Mouse (Mus musculus) MEL (cell line): ENCODE measurements around the gene Abcb1b. TPM values are rescaled to one million over a fixed set of nuclear protein-coding genes. Genes with fewer than 3 reads are reported as not detected.
"Not testable (repeated sequence)": the region's sequence is repeated elsewhere in the genome, so short reads cannot be mapped to it uniquely, and the experiment has no call there.

Experiments used
- DNase-seq: peaks from one replicate; pipeline ENCODE4 v3.0.0; 2011; ENCODE audit warnings: low read depth, low spot score
- H3K27ac ChIP-seq: 2 replicates; pipeline ENCODE4 v1.5.1; 2012; ENCODE audit warnings: low read depth, mild to moderate bottlenecking, control low read depth, low read length, moderate library complexity; ENCODE audit not compliant: control insufficient read depth
- H3K27me3 ChIP-seq, 2 experiments: fragments of 150-350 bp in 1 of 2; sonication (generic) in 1 of 2; 2 replicates each; pipeline ENCODE4 v1.6.1; 2012; ENCODE audit warnings: low read length in 2 of 2, mild to moderate bottlenecking in 2 of 2, improper control_type of control experiment in 1 of 2, moderate library complexity in 1 of 2; ENCODE audit not compliant: insufficient read depth in 2 of 2, control insufficient read depth in 1 of 2
- H3K36me3 ChIP-seq, 2 experiments: 2 replicates each; pipeline ENCODE4 v1.6.1; 2012 to 2014; ENCODE audit warnings: low read length in 2 of 2, improper control_type of control experiment in 1 of 2, inconsistent platforms in 1 of 2, mild to moderate bottlenecking in 1 of 2; ENCODE audit not compliant: insufficient read depth in 2 of 2, control insufficient read depth in 1 of 2
- H3K4me1 ChIP-seq, 2 experiments: fragments of 150-350 bp in 1 of 2; sonication (generic) in 1 of 2; 2 replicates each; pipeline ENCODE4 v1.6.1; 2012; ENCODE audit warnings: low read length in 2 of 2, improper control_type of control experiment in 1 of 2, mild to moderate bottlenecking in 1 of 2; ENCODE audit not compliant: insufficient read depth in 2 of 2, control insufficient read depth in 1 of 2
- H3K4me3 ChIP-seq, 2 experiments: fragments of 150-350 bp in 1 of 2; sonication (generic) in 1 of 2; 2 replicates each; pipeline ENCODE4 v1.5.1; 2012; ENCODE audit warnings: low read depth in 2 of 2, low read length in 2 of 2, mild to moderate bottlenecking in 2 of 2, moderate library complexity in 2 of 2, control low read depth in 1 of 2, improper control_type of control experiment in 1 of 2; ENCODE audit not compliant: control insufficient read depth in 1 of 2, insufficient read depth in 1 of 2
- H3K79me2 ChIP-seq: 2 replicates; pipeline ENCODE4 v1.6.1; 2012; ENCODE audit warnings: mild to moderate bottlenecking, low read length, moderate library complexity; ENCODE audit not compliant: control insufficient read depth, poor library complexity, insufficient read depth
- H3K9ac ChIP-seq: 2 replicates; pipeline ENCODE4 v1.6.1; 2012; ENCODE audit warnings: low read depth, mild to moderate bottlenecking, control low read depth, low read length, moderate library complexity; ENCODE audit not compliant: control insufficient read depth, poor library complexity, severe bottlenecking
- H3K9me3 ChIP-seq: fragments of 150-350 bp; sonication (generic); replicated peaks from 2 replicates; pipeline ENCODE4 v1.6.1; 2012; ENCODE audit warnings: mild to moderate bottlenecking, low read length, improper control_type of control experiment, moderate library complexity; ENCODE audit not compliant: insufficient read depth
- BHLHE40 ChIP-seq: IDR thresholded peaks from 2 replicates; pipeline ENCODE4 v1.6.1; 2012; ENCODE audit warnings: low read depth, mild to moderate bottlenecking, inconsistent platforms, low read length, improper control_type of control experiment, borderline replicate concordance
- CTCF ChIP-seq, 3 experiments: IDR thresholded peaks in 2 of 3; conservative IDR thresholded peaks in 1 of 3; 2 replicates each; pipeline ENCODE4 v1.5.1; 2011 to 2012; ENCODE audit warnings: low read length in 3 of 3, low read depth in 2 of 3, mild to moderate bottlenecking in 2 of 3, improper control_type of control experiment in 1 of 3, inconsistent platforms in 1 of 3, mixed read lengths in 1 of 3, moderate library complexity in 1 of 3; ENCODE audit not compliant: control insufficient read depth in 1 of 3, insufficient read depth in 1 of 3, poor library complexity in 1 of 3, severe bottlenecking in 1 of 3
- E2F4 ChIP-seq: IDR thresholded peaks from 2 replicates; pipeline ENCODE4 v1.6.1; 2011; ENCODE audit warnings: low read depth, low read length, improper control_type of control experiment, borderline replicate concordance
- ELF1 ChIP-seq: IDR thresholded peaks from 2 replicates; pipeline ENCODE4 v1.6.1; 2014; ENCODE audit warnings: low read depth, mild to moderate bottlenecking, inconsistent platforms, low read length, improper control_type of control experiment, moderate library complexity
- ETS1 ChIP-seq: IDR thresholded peaks from 2 replicates; pipeline ENCODE4 v1.6.1; 2012; ENCODE audit warnings: low read depth, mild to moderate bottlenecking, inconsistent platforms, low read length, improper control_type of control experiment, moderate library complexity
- GATA1 ChIP-seq: IDR thresholded peaks from 2 replicates; pipeline ENCODE4 v1.6.1; 2011; ENCODE audit warnings: low read depth, low read length, improper control_type of control experiment
- HCFC1 ChIP-seq: IDR thresholded peaks from 2 replicates; pipeline ENCODE4 v1.6.1; 2012; ENCODE audit warnings: low read depth, mild to moderate bottlenecking, inconsistent platforms, low read length, improper control_type of control experiment, moderate library complexity
- MYC ChIP-seq: IDR thresholded peaks from 2 replicates; pipeline ENCODE4 v1.6.1; 2011; ENCODE audit warnings: low read depth, mild to moderate bottlenecking, low read length, improper control_type of control experiment, moderate library complexity
- RAD21 ChIP-seq: IDR thresholded peaks from 2 replicates; pipeline ENCODE4 v1.6.1; 2011; ENCODE audit warnings: mild to moderate bottlenecking, low read depth, low read length, improper control_type of control experiment
- RCOR1 ChIP-seq: IDR thresholded peaks from 2 replicates; pipeline ENCODE4 v1.6.1; 2012; ENCODE audit warnings: low read depth, mild to moderate bottlenecking, inconsistent platforms, low read length, improper control_type of control experiment
- SIN3A ChIP-seq: IDR thresholded peaks from 2 replicates; pipeline ENCODE4 v1.6.1; 2012; ENCODE audit warnings: low read length, improper control_type of control experiment, inconsistent platforms
- SMC3 ChIP-seq: IDR thresholded peaks from 2 replicates; pipeline ENCODE4 v1.6.1; 2011; ENCODE audit warnings: low read depth, low read length, improper control_type of control experiment
- TCF12 ChIP-seq: IDR thresholded peaks from 2 replicates; pipeline ENCODE4 v1.6.1; 2014; ENCODE audit warnings: low read depth, mild to moderate bottlenecking, inconsistent platforms, low read length, improper control_type of control experiment, moderate library complexity
- UBTF ChIP-seq: IDR thresholded peaks from 2 replicates; pipeline ENCODE4 v1.6.1; 2012; ENCODE audit warnings: low read depth, mild to moderate bottlenecking, inconsistent platforms, low read length, improper control_type of control experiment, moderate library complexity, borderline replicate concordance; ENCODE audit not compliant: insufficient read depth
- USF1 ChIP-seq: IDR thresholded peaks from 2 replicates; pipeline ENCODE4 v1.6.1; 2014; ENCODE audit warnings: low read depth, mild to moderate bottlenecking, inconsistent platforms, low read length, improper control_type of control experiment, moderate library complexity
- ZC3H11A ChIP-seq: IDR thresholded peaks from 2 replicates; pipeline ENCODE4 v1.6.1; 2012; ENCODE audit warnings: low read depth, mild to moderate bottlenecking, inconsistent platforms, low read length, improper control_type of control experiment
- ZNF384 ChIP-seq: IDR thresholded peaks from 2 replicates; pipeline ENCODE4 v1.6.1; 2012; ENCODE audit warnings: low read depth, mild to moderate bottlenecking, inconsistent platforms, low read length, improper control_type of control experiment
- polyA plus RNA-seq, 2 experiments: library from polyadenylated mRNA; stranded (reverse) in 1 of 2; unstranded in 1 of 2; fragments of >175 nt in 1 of 2; fragments of >200 nt in 1 of 2; gene quantifications; 2 replicates each; pipeline versions ENCODE4 v1.2.1 to v1.2.4; 2012; ENCODE audit warnings: low replicate concordance in 2 of 2, low read depth in 1 of 2; ENCODE audit not compliant: insufficient read length in 2 of 2, insufficient read depth in 1 of 2, missing spikeins in 1 of 2
- total RNA-seq: library from RNA; depleted of rRNA; stranded (reverse); fragments of 300-350 nt; gene quantifications from 2 replicates; pipeline ENCODE4 v1.2.3, GENCODE M21; 2012

Abcb1b gene
- total and polyA plus RNA-seq, 3 experiments, result not detected

DNA sequence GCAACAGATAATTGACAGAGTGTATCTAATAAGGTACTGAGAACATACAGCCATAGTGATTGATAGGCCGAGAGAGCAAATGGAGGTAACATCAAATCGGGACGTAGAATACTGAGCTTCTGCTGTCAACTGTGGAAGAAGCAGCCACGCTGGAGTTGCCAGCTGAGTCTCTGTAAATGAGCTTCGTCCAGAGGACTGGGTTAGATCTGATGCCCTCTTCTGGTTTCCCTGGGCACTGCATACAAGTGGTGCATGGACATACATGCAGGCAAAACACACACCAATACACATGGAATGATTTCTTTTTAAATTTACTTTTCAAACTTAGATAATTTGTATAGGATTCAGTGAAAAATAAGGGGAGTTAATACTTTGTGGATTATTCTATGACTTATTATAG, 42.9 kb downstream of the Abcb1b start:
- Histone ChIP-seq H3K27ac (no peak overlapping the region), H3K4me1 (no peaks in the 10 kb centered on the region), H3K9ac (no peak overlapping the region), H3K4me3 (no peak overlapping the region), H3K27me3 (peaks cover 2 to 10% of the 10 kb centered on the region in 2 experiments; a peak in 2 of 4 replicates), H3K36me3 (no peaks in the 10 kb centered on the region), H3K9me3 (no peaks in the 10 kb centered on the region), H3K79me2 (no peaks in the 10 kb centered on the region)
- peak; percentile 71 for DNase-seq
- peak; percentile 61 to 64 (median 63) for TF ChIP-seq CTCF (IDR thresholded peaks at IDR 0.05 in 2 of 3, conservative IDR thresholded peaks at IDR 0.05 in 1 of 3; ENCODE audit: control insufficient read depth in 1 of 3, insufficient read depth in 1 of 3, low read depth in 2 of 3, low read length in 3 of 3, poor library complexity in 1 of 3, severe bottlenecking in 1 of 3)
- TF ChIP-seq SMC3, result peak; percentile 71
- no peak for TF ChIP-seq ETS1
- peak; percentile 39 for TF ChIP-seq RAD21

DNA sequence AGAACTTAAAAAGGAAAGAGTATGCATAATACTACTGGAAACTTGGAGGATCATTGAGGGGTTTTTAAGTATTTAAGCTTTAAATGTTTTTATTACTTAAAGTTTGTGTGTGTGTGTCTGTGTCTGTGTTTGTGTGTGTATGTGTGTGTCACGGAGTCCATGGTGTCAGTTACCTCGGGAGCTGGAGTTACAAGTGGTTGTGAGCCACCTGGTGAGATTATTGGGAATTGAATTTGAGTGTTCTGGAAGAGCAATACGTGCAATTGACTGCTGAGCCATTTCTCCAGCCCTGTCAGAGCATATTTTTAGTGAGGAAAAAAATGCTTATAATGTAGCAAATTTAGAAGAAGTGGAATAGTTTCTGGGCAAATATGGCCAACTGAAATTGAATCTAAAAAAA, 44.9 kb downstream of the Abcb1b start:
- no peak overlapping the region for H3K27ac ChIP-seq
- no peaks in the 10 kb centered on the region for H3K79me2 ChIP-seq
- H3K36me3 ChIP-seq, result no peaks in the 10 kb centered on the region
- DNase-seq, result no peak
- H3K4me3 ChIP-seq, result no peak overlapping the region
- TF ChIP-seq CTCF (IDR thresholded peaks at IDR 0.05 in 2 of 3, conservative IDR thresholded peaks at IDR 0.05 in 1 of 3; ENCODE audit: control insufficient read depth in 1 of 3, insufficient read depth in 1 of 3, low read depth in 2 of 3, low read length in 3 of 3, poor library complexity in 1 of 3, severe bottlenecking in 1 of 3), result 0 out of 6 replicates have a peak, but pooled peaks of 1 of the 3 experiments have one; percentile 1
- TF ChIP-seq TCF12, result no peak
- TF ChIP-seq, all 39 proteins: peak for 1
- no peaks in the 10 kb centered on the region for H3K9me3 ChIP-seq
- H3K4me1 ChIP-seq, result no peaks in the 10 kb centered on the region
- peaks cover 3 to 10% of the 10 kb centered on the region in 2 experiments; a peak in 3 of 4 replicates for H3K27me3 ChIP-seq
- H3K9ac ChIP-seq, result no peak overlapping the region

DNA sequence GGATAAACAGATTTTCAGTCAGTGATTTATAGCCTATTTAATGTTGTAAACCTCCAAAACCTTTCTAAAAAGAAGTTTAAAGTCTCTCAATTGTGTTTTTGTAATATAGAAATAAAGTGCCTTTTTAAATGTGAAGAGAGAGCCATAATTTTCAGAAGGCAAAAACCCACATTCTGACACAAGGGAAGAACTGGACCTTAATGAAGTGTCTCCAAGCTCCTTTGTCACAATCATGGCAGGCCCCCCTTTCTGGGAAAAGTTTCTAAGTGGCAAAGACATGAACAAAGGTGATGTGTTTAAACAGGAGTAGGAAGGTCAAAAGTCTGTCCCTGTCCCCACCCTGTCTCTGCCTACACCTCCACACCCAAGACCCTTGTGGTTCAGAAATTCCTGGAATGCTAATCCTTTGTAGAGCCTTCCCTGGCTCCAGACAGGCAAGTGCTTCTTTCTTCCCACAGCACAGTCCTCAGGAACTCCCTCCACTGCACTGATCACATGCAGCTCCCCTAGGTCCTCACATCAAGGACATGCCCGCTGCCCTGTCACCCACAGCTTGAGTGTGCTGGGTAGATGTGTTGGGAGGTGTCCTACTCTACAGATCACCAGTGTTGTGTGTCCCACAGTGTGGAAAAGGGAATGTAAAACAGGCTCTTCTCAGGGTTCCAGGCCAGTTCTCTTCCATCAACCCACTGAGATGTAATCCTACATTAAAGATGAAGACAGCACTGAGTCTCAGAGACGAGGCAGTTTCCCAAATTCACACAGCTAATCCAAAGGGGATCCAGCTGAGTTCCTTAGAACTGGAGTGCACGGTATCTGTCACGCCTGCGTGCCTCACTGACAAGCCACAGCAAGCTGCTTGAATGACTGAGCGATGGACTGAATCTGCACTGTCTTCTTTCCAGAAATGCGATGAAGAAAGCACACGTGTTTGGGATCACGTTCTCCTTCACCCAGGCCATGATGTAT, 50.9 kb downstream of the Abcb1b start:
- DNase-seq, H3K27ac ChIP-seq: not testable (repeated sequence)

DNA sequence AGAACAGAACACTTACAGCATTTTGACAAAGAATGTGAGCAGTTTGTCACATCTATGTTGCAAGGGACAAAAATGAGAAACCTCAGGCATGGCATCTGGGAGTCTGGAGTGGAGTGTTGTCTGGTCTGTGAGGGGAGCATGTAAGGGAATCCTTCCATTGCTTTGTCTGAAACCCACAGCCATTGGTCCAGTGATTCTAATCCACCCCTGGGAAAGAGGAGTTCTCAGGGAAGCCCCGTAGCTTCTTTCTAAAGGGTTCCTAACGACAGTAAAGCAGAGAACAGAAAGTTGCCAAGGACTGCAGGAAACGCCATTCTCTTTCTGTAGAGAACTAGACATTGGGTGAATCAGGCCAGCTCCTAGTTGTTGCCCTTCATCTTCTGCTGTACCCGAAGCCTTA, 52.9 kb downstream of the Abcb1b start:
- Histone ChIP-seq H3K4me3 (no peak overlapping the region), H3K27me3 (peaks cover 10 to 11% of the 10 kb centered on the region in 2 experiments), H3K9me3 (no peaks in the 10 kb centered on the region), H3K27ac (no peak overlapping the region), H3K9ac (no peak overlapping the region), H3K4me1 (no peaks in the 10 kb centered on the region), H3K36me3 (no peaks in the 10 kb centered on the region), H3K79me2 (no peaks in the 10 kb centered on the region)
- DNase-seq, result no peak
- no peak for TF ChIP-seq SIN3A
- no peak for TF ChIP-seq GATA1
- no peak for TF ChIP-seq MYC
- TF ChIP-seq ELF1, result no peak
- no peak for TF ChIP-seq ZC3H11A
- no peak for TF ChIP-seq RCOR1
- TF ChIP-seq HCFC1, result no peak
- no peak for TF ChIP-seq UBTF
- no peak for TF ChIP-seq E2F4
- TF ChIP-seq BHLHE40, result no peak
- no peak for TF ChIP-seq USF1
- no peak for TF ChIP-seq ZNF384

More for the DNA sequence above, 50.9 kb downstream of the Abcb1b start:
- H3K4me1 ChIP-seq, H3K9ac ChIP-seq, H3K36me3 ChIP-seq, H3K79me2 ChIP-seq, H3K4me3 ChIP-seq, H3K9me3 ChIP-seq: not testable (repeated sequence)
- peaks cover 8 to 16% of the 10 kb centered on the region in 2 experiments for H3K27me3 ChIP-seq
